Mouse (Mus musculus) CH12.LX (cell line): Measurements from ENCODE around the gene Ptger2. TPM values are rescaled to one million over a fixed set of nuclear protein-coding genes. Genes with fewer than 3 reads are reported as not detected.

ENCODE experiments used
- DNase-seq: peaks from one replicate; pipeline ENCODE4 v3.0.0-alpha.2; 2013; ENCODE audit errors: extremely low read depth
- H3K27ac ChIP-seq: 2 replicates; pipeline ENCODE4 v1.5.1; 2012; ENCODE audit warnings: low read depth, mild to moderate bottlenecking, control low read depth, moderate library complexity; ENCODE audit not compliant: insufficient read depth
- H3K27me3 ChIP-seq: replicated peaks from 2 replicates; pipeline ENCODE3; 2012; ENCODE audit warnings: inconsistent platforms
- H3K36me3 ChIP-seq, 2 experiments: replicated peaks in 1 of 2; 2 replicates each; pipeline versions ENCODE3 to v1.6.1; 2012; ENCODE audit warnings: inconsistent platforms in 1 of 2, low read length in 1 of 2, mild to moderate bottlenecking in 1 of 2, mixed read lengths in 1 of 2, moderate library complexity in 1 of 2; ENCODE audit not compliant: control insufficient read depth in 1 of 2, insufficient read depth in 1 of 2
- H3K4me1 ChIP-seq, 2 experiments: 2 replicates each; pipeline ENCODE4 v1.6.1; 2012; ENCODE audit warnings: inconsistent platforms in 1 of 2, moderate library complexity in 1 of 2; ENCODE audit not compliant: insufficient read depth in 2 of 2, control insufficient read depth in 1 of 2
- H3K4me2 ChIP-seq: 2 replicates; pipeline ENCODE4 v1.6.1; 2012; ENCODE audit warnings: low read depth, mild to moderate bottlenecking, control low read depth; ENCODE audit not compliant: poor library complexity, insufficient read depth, severe bottlenecking
- H3K4me3 ChIP-seq, 3 experiments: fragments of 150-350 bp in 1 of 3; sonication (generic) in 1 of 3; replicated peaks in 1 of 3; 2 replicates each; pipeline versions ENCODE3 to v1.5.1; 2011 to 2012; ENCODE audit warnings: low read depth in 2 of 3, low read length in 2 of 3, mild to moderate bottlenecking in 2 of 3, moderate library complexity in 2 of 3, control low read depth in 1 of 3, improper control_type of control experiment in 1 of 3, inconsistent platforms in 1 of 3, mixed read lengths in 1 of 3; ENCODE audit not compliant: poor library complexity in 1 of 3
- H3K79me2 ChIP-seq: replicated peaks from 2 replicates; pipeline ENCODE4 v1.6.1; 2012; ENCODE audit warnings: mild to moderate bottlenecking, moderate library complexity; ENCODE audit not compliant: control insufficient read depth, poor library complexity, insufficient read depth, severe bottlenecking; ENCODE audit errors: extremely low read depth
- H3K9ac ChIP-seq: 2 replicates; pipeline ENCODE4 v1.6.1; 2012; ENCODE audit warnings: low read depth, mild to moderate bottlenecking, control low read depth, moderate library complexity; ENCODE audit not compliant: insufficient read depth
- H3K9me3 ChIP-seq: replicated peaks from 2 replicates; pipeline ENCODE3; 2012; ENCODE audit warnings: low read length, inconsistent platforms, mixed read lengths
- BHLHE40 ChIP-seq: IDR thresholded peaks from 2 replicates; pipeline ENCODE4 v1.6.1; 2011; ENCODE audit warnings: mild to moderate bottlenecking, low read depth, low read length, improper control_type of control experiment
- CHD2 ChIP-seq: IDR thresholded peaks from 2 replicates; pipeline ENCODE4 v1.6.1; 2011; ENCODE audit warnings: low read length, improper control_type of control experiment
- CTCF ChIP-seq, 2 experiments: IDR thresholded peaks in 1 of 2; conservative IDR thresholded peaks in 1 of 2; 2 replicates each; pipeline ENCODE4 v1.5.1; 2011 to 2012; ENCODE audit warnings: low read depth in 2 of 2, low read length in 2 of 2, improper control_type of control experiment in 1 of 2, inconsistent platforms in 1 of 2, mild to moderate bottlenecking in 1 of 2, moderate library complexity in 1 of 2
- E2F4 ChIP-seq: IDR thresholded peaks from 2 replicates; pipeline ENCODE4 v1.6.1; 2011; ENCODE audit warnings: low read depth, low read length, improper control_type of control experiment; ENCODE audit not compliant: insufficient replicate concordance
- ELF1 ChIP-seq: IDR thresholded peaks from 2 replicates; pipeline ENCODE4 v1.6.1; 2014; ENCODE audit warnings: low read depth, mild to moderate bottlenecking, inconsistent platforms, low read length, improper control_type of control experiment
- EP300 ChIP-seq: IDR thresholded peaks from 2 replicates; pipeline ENCODE4 v1.6.1; 2011; ENCODE audit warnings: low read length, improper control_type of control experiment
- ETS1 ChIP-seq: conservative IDR thresholded peaks from 2 replicates; pipeline ENCODE4 v1.6.1; 2012; ENCODE audit warnings: low read depth, mild to moderate bottlenecking, inconsistent platforms, low read length, improper control_type of control experiment, moderate library complexity
- GABPA ChIP-seq: IDR thresholded peaks from 2 replicates; pipeline ENCODE4 v1.6.1; 2012; ENCODE audit warnings: low read depth, low read length, improper control_type of control experiment, inconsistent platforms; ENCODE audit not compliant: insufficient replicate concordance
- JUND ChIP-seq: conservative IDR thresholded peaks from 2 replicates; pipeline ENCODE4 v1.6.1; 2011; ENCODE audit warnings: low read depth, low read length, improper control_type of control experiment
- MAFK ChIP-seq: IDR thresholded peaks from 2 replicates; pipeline ENCODE4 v1.6.1; 2011; ENCODE audit warnings: low read length, improper control_type of control experiment; ENCODE audit not compliant: insufficient replicate concordance
- MAX ChIP-seq: IDR thresholded peaks from 2 replicates; pipeline ENCODE4 v1.6.1; 2011; ENCODE audit warnings: low read length, improper control_type of control experiment
- MAZ ChIP-seq: IDR thresholded peaks from 2 replicates; pipeline ENCODE4 v1.6.1; 2012; ENCODE audit warnings: low read depth, mild to moderate bottlenecking, inconsistent platforms, low read length, improper control_type of control experiment, moderate library complexity
- MXI1 ChIP-seq: IDR thresholded peaks from 2 replicates; pipeline ENCODE4 v1.6.1; 2011; ENCODE audit warnings: mild to moderate bottlenecking, low read depth, low read length, improper control_type of control experiment
- MYC ChIP-seq: IDR thresholded peaks from 2 replicates; pipeline ENCODE4 v1.6.1; 2011; ENCODE audit warnings: low read depth, mild to moderate bottlenecking, improper control_type of control experiment, low read length
- NRF1 ChIP-seq: IDR thresholded peaks from 2 replicates; pipeline ENCODE4 v1.6.1; 2014; ENCODE audit warnings: low read depth, mild to moderate bottlenecking, inconsistent platforms, low read length, improper control_type of control experiment, moderate library complexity
- PAX5 ChIP-seq: IDR thresholded peaks from 2 replicates; pipeline ENCODE4 v1.6.1; 2012; ENCODE audit warnings: low read length, inconsistent platforms, mixed read lengths
- POLR2A ChIP-seq: IDR thresholded peaks from 2 replicates; pipeline ENCODE4 v1.6.1; 2011; ENCODE audit warnings: low read depth, mild to moderate bottlenecking, improper control_type of control experiment, low read length
- POLR2AphosphoS2 ChIP-seq: IDR thresholded peaks from 2 replicates; pipeline ENCODE4 v1.6.1; 2011; ENCODE audit warnings: low read depth, low read length, improper control_type of control experiment
- RAD21 ChIP-seq: IDR thresholded peaks from 2 replicates; pipeline ENCODE4 v1.6.1; 2011; ENCODE audit warnings: low read depth, mild to moderate bottlenecking, low read length, improper control_type of control experiment, moderate library complexity
- SIN3A ChIP-seq: IDR thresholded peaks from 2 replicates; pipeline ENCODE4 v1.6.1; 2012; ENCODE audit warnings: low read length, improper control_type of control experiment, inconsistent platforms
- SMC3 ChIP-seq: IDR thresholded peaks from 2 replicates; pipeline ENCODE4 v1.6.1; 2011; ENCODE audit warnings: low read depth, low read length, improper control_type of control experiment
- UBTF ChIP-seq: IDR thresholded peaks from 2 replicates; pipeline ENCODE4 v1.6.1; 2012; ENCODE audit warnings: low read depth, mild to moderate bottlenecking, inconsistent platforms, low read length, improper control_type of control experiment, moderate library complexity
- USF1 ChIP-seq: IDR thresholded peaks from 2 replicates; pipeline ENCODE4 v1.6.1; 2014; ENCODE audit warnings: low read depth, mild to moderate bottlenecking, inconsistent platforms, low read length, improper control_type of control experiment
- USF2 ChIP-seq: conservative IDR thresholded peaks from 2 replicates; pipeline ENCODE4 v1.6.1; 2011; ENCODE audit warnings: low read depth, low read length, improper control_type of control experiment
- ZKSCAN1 ChIP-seq: IDR thresholded peaks from 2 replicates; pipeline ENCODE4 v1.6.1; 2012; ENCODE audit warnings: low read depth, inconsistent platforms, low read length, improper control_type of control experiment, borderline replicate concordance
- ZMIZ1 ChIP-seq: IDR thresholded peaks from 2 replicates; pipeline ENCODE4 v1.6.1; 2012; ENCODE audit warnings: low read depth, mild to moderate bottlenecking, inconsistent platforms, low read length, improper control_type of control experiment
- ZNF384 ChIP-seq: IDR thresholded peaks from 2 replicates; pipeline ENCODE4 v1.6.1; 2012; ENCODE audit warnings: low read depth, low read length, improper control_type of control experiment, inconsistent platforms
- dilution Hi-C: fragments of 300-500 bp; cut with MboI; formaldehyde crosslinking; loops from 2 replicates; pipeline ENCODE4 v1.14.3; 2020; ENCODE audit warnings: low sequenced_read_pairs; ENCODE audit not compliant: extremely low pct_unique_long_range_greater_than_20kb, extremely low pct_ligation_motif_present
- in situ Hi-C: fragments of 300-500 bp; cut with MboI; formaldehyde crosslinking; loops from 3 replicates; pipeline ENCODE4 v1.14.3; 2019; ENCODE audit warnings: low sequenced_read_pairs, low pct_ligation_motif_present, low pct_unique_long_range_greater_than_20kb, mixed read lengths
- polyA plus RNA-seq: library from polyadenylated mRNA; unstranded; fragments of >175 nt; gene quantifications from 2 replicates; pipeline ENCODE4 v1.2.1, GENCODE M21; 2012; ENCODE audit warnings: low read depth; ENCODE audit not compliant: insufficient read length
- total RNA-seq, 2 experiments: library from RNA; depleted of rRNA; stranded (reverse); fragments of 300-350 nt in 1 of 2; fragments of >200 nt in 1 of 2; gene quantifications; 2 replicates each; pipeline ENCODE4 v1.2.3; 2012 to 2014

Gene Ptger2
- total and polyA plus RNA-seq, 3 experiments, result not detected

DNA sequence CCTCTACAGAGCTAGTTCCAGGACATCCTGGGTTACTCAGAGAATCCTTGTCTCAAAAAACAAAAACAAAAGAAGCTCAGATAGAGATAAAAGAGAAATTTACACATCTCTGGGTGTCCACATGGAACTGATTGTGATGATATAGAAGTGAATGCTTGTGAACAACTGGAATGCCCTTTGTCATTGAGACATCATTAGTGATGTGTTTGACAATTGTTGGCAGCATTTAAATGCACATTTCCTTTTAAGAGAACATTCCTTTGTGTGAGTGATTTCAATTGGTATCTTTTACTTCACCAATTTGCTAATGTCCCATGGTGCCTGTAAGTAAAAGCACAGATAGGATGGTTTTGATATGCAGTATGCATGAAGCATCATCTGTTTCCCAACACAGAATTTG is 6.3 kb downstream of the Ptger2 start:
- Histone ChIP-seq H3K9me3 (no peaks in the 10 kb centered on the region), H3K79me2 (no peaks in the 10 kb centered on the region), H3K9ac (no peak overlapping the region), H3K27ac (no peak overlapping the region), H3K36me3 (no peaks in the 10 kb centered on the region), H3K4me2 (no peak overlapping the region), H3K27me3 (no peaks in the 10 kb centered on the region), H3K4me3 (no peak overlapping the region), H3K4me1 (peaks cover 0 to 4% of the 10 kb centered on the region in 2 experiments; a peak in 1 of 4 replicates)
- TF ChIP-seq GABPA, result no peak
- no peak for TF ChIP-seq ELF1
- no peak for TF ChIP-seq SMC3
- no peak for TF ChIP-seq ETS1
- no peak for TF ChIP-seq NRF1
- no peak for TF ChIP-seq USF1
- TF ChIP-seq CHD2, result no peak
- TF ChIP-seq USF2, result no peak
- TF ChIP-seq E2F4, result no peak
- TF ChIP-seq POLR2AphosphoS2, result no peak
- no peak for TF ChIP-seq CTCF (conservative IDR thresholded peaks at IDR 0.05 in 1 of 2, IDR thresholded peaks at IDR 0.05 in 1 of 2; ENCODE audit: low read depth in 2 of 2, low read length in 2 of 2)
- no peak for TF ChIP-seq MAX
- no peak for TF ChIP-seq ZNF384
- no peak for TF ChIP-seq PAX5
- no peak for DNase-seq
- dilution Hi-C loops, result no loop called here
- in situ Hi-C loops, result no loop called here

DNA sequence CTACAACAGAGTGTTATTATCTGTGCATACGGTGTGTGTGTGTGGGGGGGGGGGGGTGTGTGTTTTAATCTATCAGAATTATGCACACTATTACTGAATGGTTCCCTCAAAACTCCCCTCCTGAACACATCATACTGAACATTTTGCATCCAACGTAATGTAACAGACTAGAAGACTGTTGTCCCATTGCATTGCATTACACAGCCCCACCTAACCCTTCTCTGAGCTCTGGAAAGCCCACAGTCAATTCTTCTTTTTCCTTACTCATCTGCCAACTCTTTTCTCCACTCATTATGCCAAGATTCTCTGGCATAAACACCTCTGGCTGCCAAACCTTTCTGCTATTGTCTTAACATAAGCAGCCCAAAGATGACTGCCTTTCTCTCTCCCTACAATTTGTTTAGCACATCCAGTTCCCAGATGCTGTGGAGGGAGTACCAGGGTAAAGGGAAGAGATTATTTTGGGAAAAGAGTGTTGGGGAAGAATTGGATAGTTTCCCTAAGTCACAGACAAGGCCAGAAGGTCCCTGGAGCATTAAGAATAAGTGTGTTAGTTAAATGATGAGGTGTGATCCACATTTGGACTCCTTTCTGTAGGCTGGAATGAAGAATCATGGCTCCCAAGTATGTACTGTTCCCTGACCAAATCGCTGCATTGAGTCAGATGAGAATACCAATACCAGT is 12.2 kb downstream of the Ptger2 start:
- in situ Hi-C loops (loop anchor here (10.0 kb wide), 1 partner anchor 55 kb away; no protein-coding TSS in a partner anchor), dilution Hi-C loops (no loop called here)
- no peaks in the 10 kb centered on the region for H3K27me3 ChIP-seq
- no peak overlapping the region for H3K4me3 ChIP-seq
- no peak overlapping the region for H3K27ac ChIP-seq
- DNase-seq, result no peak
- H3K79me2 ChIP-seq, result no peaks in the 10 kb centered on the region
- no peak overlapping the region for H3K4me2 ChIP-seq
- no peaks in the 10 kb centered on the region for H3K36me3 ChIP-seq
- no peak overlapping the region for H3K9ac ChIP-seq
- TF ChIP-seq POLR2A (no peak), EP300 (no peak), JUND (no peak), UBTF (no peak), MXI1 (no peak), ZMIZ1 (no peak), BHLHE40 (no peak), MAFK (no peak), RAD21 (no peak), NRF1 (no peak), MAZ (no peak), MYC (no peak), SIN3A (no peak), GABPA (no peak), ELF1 (no peak), ZKSCAN1 (no peak), USF2 (no peak)
- H3K4me1 ChIP-seq, result no peaks in the 10 kb centered on the region
- H3K9me3 ChIP-seq, result no peaks in the 10 kb centered on the region
